Mouse (Mus musculus) MEL (cell line): ENCODE results near the gene Rbm28. TPM values are rescaled to one million over a fixed set of nuclear protein-coding genes. Genes with fewer than 3 reads are reported as not detected.

Experiments
- DNase-seq: peaks from one replicate; pipeline ENCODE4 v3.0.0; 2011; ENCODE audit warnings: low read depth, low spot score
- H3K27ac ChIP-seq: 2 replicates; pipeline ENCODE4 v1.5.1; 2012; ENCODE audit warnings: low read depth, mild to moderate bottlenecking, control low read depth, low read length, moderate library complexity; ENCODE audit not compliant: control insufficient read depth
- H3K27me3 ChIP-seq, 2 experiments: fragments of 150-350 bp in 1 of 2; sonication (generic) in 1 of 2; 2 replicates each; pipeline ENCODE4 v1.6.1; 2012; ENCODE audit warnings: low read length in 2 of 2, mild to moderate bottlenecking in 2 of 2, improper control_type of control experiment in 1 of 2, moderate library complexity in 1 of 2; ENCODE audit not compliant: insufficient read depth in 2 of 2, control insufficient read depth in 1 of 2
- H3K36me3 ChIP-seq, 2 experiments: 2 replicates each; pipeline ENCODE4 v1.6.1; 2012 to 2014; ENCODE audit warnings: low read length in 2 of 2, improper control_type of control experiment in 1 of 2, inconsistent platforms in 1 of 2, mild to moderate bottlenecking in 1 of 2; ENCODE audit not compliant: insufficient read depth in 2 of 2, control insufficient read depth in 1 of 2
- H3K4me1 ChIP-seq, 2 experiments: fragments of 150-350 bp in 1 of 2; sonication (generic) in 1 of 2; 2 replicates each; pipeline ENCODE4 v1.6.1; 2012; ENCODE audit warnings: low read length in 2 of 2, improper control_type of control experiment in 1 of 2, mild to moderate bottlenecking in 1 of 2; ENCODE audit not compliant: insufficient read depth in 2 of 2, control insufficient read depth in 1 of 2
- H3K4me3 ChIP-seq, 2 experiments: fragments of 150-350 bp in 1 of 2; sonication (generic) in 1 of 2; 2 replicates each; pipeline ENCODE4 v1.5.1; 2012; ENCODE audit warnings: low read depth in 2 of 2, low read length in 2 of 2, mild to moderate bottlenecking in 2 of 2, moderate library complexity in 2 of 2, control low read depth in 1 of 2, improper control_type of control experiment in 1 of 2; ENCODE audit not compliant: control insufficient read depth in 1 of 2, insufficient read depth in 1 of 2
- H3K79me2 ChIP-seq: 2 replicates; pipeline ENCODE4 v1.6.1; 2012; ENCODE audit warnings: mild to moderate bottlenecking, low read length, moderate library complexity; ENCODE audit not compliant: control insufficient read depth, poor library complexity, insufficient read depth
- H3K9ac ChIP-seq: 2 replicates; pipeline ENCODE4 v1.6.1; 2012; ENCODE audit warnings: low read depth, mild to moderate bottlenecking, control low read depth, low read length, moderate library complexity; ENCODE audit not compliant: control insufficient read depth, poor library complexity, severe bottlenecking
- H3K9me3 ChIP-seq: fragments of 150-350 bp; sonication (generic); replicated peaks from 2 replicates; pipeline ENCODE4 v1.6.1; 2012; ENCODE audit warnings: mild to moderate bottlenecking, low read length, improper control_type of control experiment, moderate library complexity; ENCODE audit not compliant: insufficient read depth
- BHLHE40 ChIP-seq: IDR thresholded peaks from 2 replicates; pipeline ENCODE4 v1.6.1; 2012; ENCODE audit warnings: low read depth, mild to moderate bottlenecking, inconsistent platforms, low read length, improper control_type of control experiment, borderline replicate concordance
- CTCF ChIP-seq, 3 experiments: IDR thresholded peaks in 2 of 3; conservative IDR thresholded peaks in 1 of 3; 2 replicates each; pipeline ENCODE4 v1.5.1; 2011 to 2012; ENCODE audit warnings: low read length in 3 of 3, low read depth in 2 of 3, mild to moderate bottlenecking in 2 of 3, improper control_type of control experiment in 1 of 3, inconsistent platforms in 1 of 3, mixed read lengths in 1 of 3, moderate library complexity in 1 of 3; ENCODE audit not compliant: control insufficient read depth in 1 of 3, insufficient read depth in 1 of 3, poor library complexity in 1 of 3, severe bottlenecking in 1 of 3
- GABPA ChIP-seq: IDR thresholded peaks from 2 replicates; pipeline ENCODE4 v1.6.1; 2012; ENCODE audit warnings: low read depth, mild to moderate bottlenecking, inconsistent platforms, low read length, improper control_type of control experiment, moderate library complexity
- JUND ChIP-seq: IDR thresholded peaks from 2 replicates; pipeline ENCODE4 v1.6.1; 2011; ENCODE audit warnings: low read depth, mild to moderate bottlenecking, improper control_type of control experiment, low read length
- KAT2A ChIP-seq: conservative IDR thresholded peaks from 2 replicates; pipeline ENCODE4 v1.6.1; 2012; ENCODE audit warnings: low read depth, low read length, improper control_type of control experiment, inconsistent platforms
- MYC ChIP-seq: IDR thresholded peaks from 2 replicates; pipeline ENCODE4 v1.6.1; 2011; ENCODE audit warnings: low read depth, mild to moderate bottlenecking, low read length, improper control_type of control experiment, moderate library complexity
- POLR2A ChIP-seq, 2 experiments: IDR thresholded peaks; 2 replicates each; pipeline ENCODE4 v1.6.1; 2011 to 2012; ENCODE audit warnings: low read length in 2 of 2, mild to moderate bottlenecking in 2 of 2, control low read depth in 1 of 2, improper control_type of control experiment in 1 of 2, low read depth in 1 of 2, moderate library complexity in 1 of 2; ENCODE audit not compliant: control insufficient read depth in 1 of 2, insufficient read depth in 1 of 2, poor library complexity in 1 of 2
- TAL1 ChIP-seq: IDR thresholded peaks from 2 replicates; pipeline ENCODE4 v1.6.1; 2012; ENCODE audit warnings: mild to moderate bottlenecking, inconsistent platforms, low read length, moderate library complexity, mixed read lengths
- ZKSCAN1 ChIP-seq: IDR thresholded peaks from 2 replicates; pipeline ENCODE4 v1.6.1; 2012; ENCODE audit warnings: low read depth, mild to moderate bottlenecking, inconsistent platforms, low read length, improper control_type of control experiment, moderate library complexity
- polyA plus RNA-seq, 2 experiments: library from polyadenylated mRNA; stranded (reverse) in 1 of 2; unstranded in 1 of 2; fragments of >175 nt in 1 of 2; fragments of >200 nt in 1 of 2; gene quantifications; 2 replicates each; pipeline versions ENCODE4 v1.2.1 to v1.2.4; 2012; ENCODE audit warnings: low replicate concordance in 2 of 2, low read depth in 1 of 2; ENCODE audit not compliant: insufficient read length in 2 of 2, insufficient read depth in 1 of 2, missing spikeins in 1 of 2
- total RNA-seq: library from RNA; depleted of rRNA; stranded (reverse); fragments of 300-350 nt; gene quantifications from 2 replicates; pipeline ENCODE4 v1.2.3, GENCODE M21; 2012

Rbm28 gene
- total and polyA plus RNA-seq, 3 experiments = 48.2 to 312 (median 91.2) TPM

DNA sequence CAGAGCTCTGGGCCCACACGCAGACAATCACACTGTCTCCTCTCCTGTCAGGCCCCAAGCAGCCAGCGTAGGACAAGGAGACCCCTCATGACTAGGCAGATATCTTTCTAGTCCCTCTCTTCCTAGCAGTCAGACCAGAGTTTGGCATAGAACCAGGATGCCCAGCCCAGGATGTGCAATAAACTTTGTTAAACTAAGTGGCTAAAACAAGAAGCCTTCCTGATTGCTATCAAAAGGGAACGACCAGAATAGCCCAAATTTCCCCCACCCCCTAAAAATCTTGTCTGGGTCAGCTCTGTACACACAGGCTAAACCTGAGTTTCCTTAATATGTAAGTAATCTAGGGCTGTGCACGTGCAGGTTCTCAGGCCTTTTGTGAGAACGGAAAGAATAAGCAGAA lies 43.4 kb upstream of the Rbm28 start:
- DNase-seq = no peak

GRCm38 (mm10) chr6:29207017-29207416 lies 42.2 kb upstream of the Rbm28 start:
- no peaks in the 10 kb centered on the region for H3K79me2 ChIP-seq
- H3K9ac ChIP-seq = no peak overlapping the region
- TF ChIP-seq TAL1 = no peak
- peaks cover 8 to 23% of the 10 kb centered on the region in 2 experiments for H3K4me1 ChIP-seq
- H3K9me3 ChIP-seq = no peaks in the 10 kb centered on the region
- H3K27me3 ChIP-seq = no peaks in the 10 kb centered on the region
- DNase-seq = no peak
- H3K27ac ChIP-seq = no peak overlapping the region
- peaks cover 3 to 17% of the 10 kb centered on the region in 2 experiments; a peak in 3 of 4 replicates for H3K36me3 ChIP-seq
- H3K4me3 ChIP-seq = no peak overlapping the region

More for the DNA sequence above, 43.4 kb upstream of the Rbm28 start:
- Histone ChIP-seq H3K27me3 (no peaks in the 10 kb centered on the region), H3K27ac (peak overlapping the region; percentile 20; the same call in 1 of the 2 replicates), H3K4me1 (peaks cover 13 to 23% of the 10 kb centered on the region in 2 experiments), H3K9me3 (no peaks in the 10 kb centered on the region), H3K9ac (0 out of 2 replicates have a peak overlapping the region, but pooled peaks have one; percentile 3), H3K36me3 (peaks cover 3 to 20% of the 10 kb centered on the region in 2 experiments; a peak in 3 of 4 replicates), H3K4me3 (no peak overlapping the region), H3K79me2 (no peaks in the 10 kb centered on the region)
- TF ChIP-seq GABPA (no peak), BHLHE40 (0 out of 2 replicates have a peak, but pooled peaks have one; percentile 21), KAT2A (no peak), POLR2A (IDR thresholded peaks at IDR 0.05; ENCODE audit: control insufficient read depth in 1 of 2, insufficient read depth in 1 of 2, low read depth in 1 of 2, low read length in 2 of 2, poor library complexity in 1 of 2) (no peak), ZKSCAN1 (no peak), MYC (no peak)

- no peak for DNase-seq
- H3K9ac ChIP-seq = no peak overlapping the region
- no peak overlapping the region for H3K27ac ChIP-seq
- TF ChIP-seq JUND = no peak
- no peak for TF ChIP-seq CTCF (IDR thresholded peaks at IDR 0.05 in 2 of 3, conservative IDR thresholded peaks at IDR 0.05 in 1 of 3; ENCODE audit: control insufficient read depth in 1 of 3, insufficient read depth in 1 of 3, low read depth in 2 of 3, low read length in 3 of 3, poor library complexity in 1 of 3, severe bottlenecking in 1 of 3)
- no peaks in the 10 kb centered on the region for H3K27me3 ChIP-seq
- H3K4me3 ChIP-seq = no peak overlapping the region
- H3K4me1 ChIP-seq = peaks cover 8 to 19% of the 10 kb centered on the region in 2 experiments
- H3K79me2 ChIP-seq = no peaks in the 10 kb centered on the region
- no peaks in the 10 kb centered on the region for H3K9me3 ChIP-seq
- H3K36me3 ChIP-seq = peaks cover 3 to 14% of the 10 kb centered on the region in 2 experiments; a peak in 3 of 4 replicates
These were observed 41.2 kb upstream of the Rbm28 start for GRCm38 (mm10) chr6:29206006-29206405.
